8 mouse cellular contexts compared by ENCODE assay signal in the genomic region with DNA sequence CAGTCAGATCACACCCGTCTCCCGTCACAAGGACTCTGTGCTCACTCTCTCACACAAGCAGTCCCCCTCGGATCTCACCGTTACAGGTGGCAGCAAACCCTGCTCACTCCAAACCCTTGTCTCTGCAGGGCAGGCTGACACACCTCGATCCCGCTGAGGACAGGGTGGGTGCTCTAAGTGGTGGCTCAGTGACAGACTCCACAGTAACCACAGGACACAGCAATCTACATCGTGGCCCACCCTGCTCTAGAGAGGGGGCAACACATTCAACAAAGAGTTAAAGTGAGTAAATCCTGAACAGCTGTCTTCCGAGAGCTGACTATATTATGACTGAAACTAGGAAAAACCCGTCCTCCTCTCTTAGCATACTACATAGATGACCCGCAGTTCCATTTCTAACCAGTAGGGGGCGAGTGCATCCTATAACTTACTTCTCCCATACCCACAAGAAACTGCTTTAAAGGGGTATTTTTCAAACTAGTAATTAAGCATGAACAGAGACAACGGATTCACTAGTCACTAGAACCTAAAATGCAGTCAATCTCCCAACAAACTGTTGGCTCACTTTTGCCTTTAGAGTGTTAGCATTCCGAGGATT. TPM values are rescaled to one million over a fixed set of nuclear protein-coding genes. Genes with fewer than 3 reads are reported as not detected.
DNase-seq lines count a peak whose midpoint lies in the region; ATAC-seq and TF ChIP-seq lines count a peak whose summit lies in the region.

No protein-coding gene starts in this region.

- H3K4me3 ChIP-seq in thymus, adult 2 months (ENCODE audit: control insufficient read depth, insufficient read depth, low read length) = no peak overlapping the region
- H3K4me3 ChIP-seq in gastrocnemius, adult 2 months = no peak overlapping the region
- no peak overlapping the region for H3K4me3 ChIP-seq in limb, embryonic 14.5 days (replicated peaks; ENCODE audit: low read length)
- no peak overlapping the region for H3K4me3 ChIP-seq in midbrain, postnatal 0 days (ENCODE audit: low read depth, low read length)
- H3K4me3 ChIP-seq in stomach, embryonic 14.5 days (ENCODE audit: low read depth, low read length) = no peak overlapping the region

- no peaks in the 10 kb centered on the region for H3K36me3 ChIP-seq in thymus, adult 2 months (ENCODE audit: control insufficient read depth, insufficient read depth, low read length)
- H3K36me3 ChIP-seq in limb, embryonic 14.5 days (ENCODE audit: control insufficient read depth, insufficient read depth, low read length) = peaks cover 14% of the 10 kb centered on the region
- H3K36me3 ChIP-seq in midbrain, postnatal 0 days (ENCODE audit: insufficient read depth, low read length) = peaks cover 13% of the 10 kb centered on the region
- H3K36me3 ChIP-seq in stomach, embryonic 14.5 days (ENCODE audit: control insufficient read depth, insufficient read depth, low read length) = peaks cover 9% of the 10 kb centered on the region; the same call in 1 of the 2 replicates

- no peak for TF ChIP-seq POLR2A in thymus, adult 2 months (IDR thresholded peaks at IDR 0.05; ENCODE audit: control insufficient read depth, extremely low read depth, insufficient read depth, low read length, poor library complexity)
- no peak for TF ChIP-seq POLR2A in limb, embryonic 14.5 days (IDR thresholded peaks at IDR 0.05; ENCODE audit: borderline replicate concordance, extremely low read depth, insufficient read depth, insufficient read length)

- no peak overlapping the region for H3K9ac ChIP-seq in limb, embryonic 14.5 days (ENCODE audit: low read depth, low read length, severe bottlenecking)
- H3K9ac ChIP-seq in midbrain, postnatal 0 days (replicated peaks; ENCODE audit: low read length, poor library complexity, severe bottlenecking) = no peak overlapping the region
- H3K9ac ChIP-seq in stomach, embryonic 14.5 days (replicated peaks; ENCODE audit: low read depth, low read length) = no peak overlapping the region

- TF ChIP-seq CTCF in thymus, adult 2 months (IDR thresholded peaks at IDR 0.05; ENCODE audit: borderline replicate concordance, control insufficient read depth, extremely low read depth, insufficient read depth, low read length, poor library complexity) = no peak
- peak; percentile 94 for TF ChIP-seq CTCF in gastrocnemius, adult 2 months (IDR thresholded peaks at IDR 0.05)
- peak; percentile 94 for TF ChIP-seq CTCF in midbrain, postnatal 0 days (IDR thresholded peaks at IDR 0.05)

- H3K4me1 ChIP-seq in thymus, adult 2 months (replicated peaks; ENCODE audit: control insufficient read depth, insufficient read depth, low read length) = peaks cover 15% of the 10 kb centered on the region
- no peaks in the 10 kb centered on the region for H3K4me1 ChIP-seq in limb, embryonic 14.5 days (ENCODE audit: control insufficient read depth, insufficient read depth, low read length)
- H3K4me1 ChIP-seq in midbrain, postnatal 0 days (ENCODE audit: insufficient read depth, low read length) = no peaks in the 10 kb centered on the region
- H3K4me1 ChIP-seq in stomach, embryonic 14.5 days (ENCODE audit: control insufficient read depth, insufficient read depth, low read length) = no peaks in the 10 kb centered on the region

- no peaks in the 10 kb centered on the region for H3K27me3 ChIP-seq in thymus, adult 2 months (ENCODE audit: control insufficient read depth, insufficient read depth, low read length)
- no peaks in the 10 kb centered on the region for H3K27me3 ChIP-seq in limb, embryonic 14.5 days (ENCODE audit: control insufficient read depth, insufficient read depth, low read length)
- H3K27me3 ChIP-seq in midbrain, postnatal 0 days (ENCODE audit: insufficient read depth, low read length) = no peaks in the 10 kb centered on the region
- no peaks in the 10 kb centered on the region for H3K27me3 ChIP-seq in stomach, embryonic 14.5 days (ENCODE audit: control insufficient read depth, insufficient read depth, low read length)

- intact Hi-C loops in gastrocnemius, adult 2 months (cut with DNase I) = loop anchor here (1.0 to 2.0 kb wide), 2 partner anchors 63 to 177 kb away; no protein-coding TSS in a partner anchor

- no peak overlapping the region for H3K4me2 ChIP-seq in limb, embryonic 14.5 days (replicated peaks; ENCODE audit: low read depth, low read length, severe bottlenecking)
- H3K4me2 ChIP-seq in midbrain, postnatal 0 days (ENCODE audit: low read depth, low read length, poor library complexity, severe bottlenecking) = no peak overlapping the region
- H3K4me2 ChIP-seq in stomach, embryonic 14.5 days (replicated peaks; ENCODE audit: low read depth, low read length) = no peak overlapping the region

- no peak for ATAC-seq in limb, embryonic 14.5 days (ENCODE audit: low FRiP score, low read depth)
- ATAC-seq in midbrain, postnatal 0 days (ENCODE audit: low FRiP score) = 0 out of 2 replicates have a peak, but pooled peaks have one; percentile 52
- 0 out of 2 replicates have a peak, but pooled peaks have one; percentile 53 for ATAC-seq in stomach, embryonic 14.5 days (ENCODE audit: insufficient number of reproducible peaks, insufficient read depth, low FRiP score, low read depth)

- DNase-seq in thymus, adult 2 months = peak; percentile 75
- no peak for DNase-seq in thymus, adult 18-20 months
- peak; percentile 86 to 91 for DNase-seq in cerebellum, postnatal 14 days
- DNase-seq in gastrocnemius, adult 2 months = peak; percentile 69
- peak; percentile 58 to 82 for DNase-seq in kidney, adult 8-10 months
- peak; percentile 92 for DNase-seq in limb, embryonic 14.5 days (ENCODE audit: low spot score)
- peak; percentile 86 for DNase-seq in midbrain, postnatal 0 days (ENCODE audit: low spot score)

- no peaks in the 10 kb centered on the region for H3K9me3 ChIP-seq in limb, embryonic 14.5 days (ENCODE audit: control insufficient read depth, low read length)
- H3K9me3 ChIP-seq in midbrain, postnatal 0 days (ENCODE audit: low read length) = no peaks in the 10 kb centered on the region
- H3K9me3 ChIP-seq in stomach, embryonic 14.5 days (ENCODE audit: control insufficient read depth, low read depth, low read length) = no peaks in the 10 kb centered on the region

- 56% methylated on average over 13 of the region's 13 CpGs for WGBS in thymus, adult 2 months
- 42% methylated on average over 13 of the region's 13 CpGs for WGBS in limb, embryonic 14.5 days
- 43% methylated on average over 13 of the region's 13 CpGs for WGBS in midbrain, postnatal 0 days
- 42% methylated on average over 13 of the region's 13 CpGs for WGBS in stomach, embryonic 14.5 days

- H3K27ac ChIP-seq in thymus, adult 2 months (ENCODE audit: control insufficient read depth, insufficient read depth, low read length) = no peak overlapping the region
- no peak overlapping the region for H3K27ac ChIP-seq in gastrocnemius, adult 2 months
- no peak overlapping the region for H3K27ac ChIP-seq in limb, embryonic 14.5 days (replicated peaks; ENCODE audit: low read depth, low read length)
- H3K27ac ChIP-seq in midbrain, postnatal 0 days (ENCODE audit: low read depth, low read length) = no peak overlapping the region
- H3K27ac ChIP-seq in stomach, embryonic 14.5 days (ENCODE audit: low read length) = no peak overlapping the region

RNA-seq across cellular contexts. Expression of gene Ano10, which starts 46.7 kb away (rescaled TPM):
- polyA plus RNA-seq in thymus, adult 2 months (2012; rRNA removed) = 30.9 and 41.3 TPM in 2 replicates
- total RNA-seq in gastrocnemius, adult 2 months (2021) = 10 to 100 TPM; 40.7 to 49.0 TPM
- polyA plus RNA-seq in limb, embryonic 14.5 days (2012; rRNA removed) = 34.4 and 43.5 TPM in 2 replicates
- 46.5 and 49.4 TPM in 2 replicates for polyA plus RNA-seq in limb, embryonic 14.5 days (2014; fragmentation: Nextera tagmentation; extraction: Ambion mirVana)
- 27.2 and 33.0 TPM in 2 replicates for total RNA-seq in midbrain, postnatal 0 days (2014; rRNA removed)
- 29.9 and 36.5 TPM in 2 replicates for polyA plus RNA-seq in midbrain, postnatal 0 days (2015; fragmentation: Nextera tagmentation; extraction: Ambion mirVana)
- polyA plus RNA-seq in stomach, embryonic 14.5 days (2014; fragmentation: Nextera tagmentation; extraction: Ambion mirVana) = 46.0 and 47.4 TPM in 2 replicates

Comparison
In these comparisons a context has a peak if more than half of its experiments do, and no peak if none do; other contexts are left out.
1. DNase-seq: peak in thymus, adult 2 months (single experiment), cerebellum, postnatal 14 days (2 of 2), gastrocnemius, adult 2 months (single experiment), kidney, adult 8-10 months (2 of 2), limb, embryonic 14.5 days (single experiment) and midbrain, postnatal 0 days (single experiment); none in thymus, adult 18-20 months (0 of 2).